In the genomic region with DNA sequence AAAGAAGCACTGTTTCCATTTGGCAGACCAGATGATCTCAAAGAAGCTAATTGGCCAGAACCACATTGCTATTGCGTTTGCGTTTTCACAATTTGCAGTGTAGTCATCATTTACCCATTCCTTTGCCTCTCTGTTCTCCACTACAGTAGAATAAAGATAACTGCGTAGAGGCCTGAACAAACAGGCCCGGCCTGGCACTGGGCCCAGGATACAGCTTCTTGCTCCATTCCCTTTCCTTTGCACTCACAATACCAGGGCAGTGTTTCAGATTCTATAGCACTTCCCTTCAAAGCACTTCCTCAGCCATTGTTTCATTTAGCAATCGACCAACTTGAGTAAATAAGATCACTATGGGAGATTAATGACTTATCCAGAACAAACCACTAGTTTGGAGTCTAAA, we compare ENCODE assay signal across 8 mouse cellular contexts. TPM values are rescaled to one million over a fixed set of nuclear protein-coding genes. Genes with fewer than 3 reads are reported as not detected.
DNase-seq lines count a peak whose midpoint lies in the region; ATAC-seq lines count a peak whose summit lies in the region.

No protein-coding gene starts in this region.

- peaks cover 80% of the 10 kb centered on the region for H3K36me3 ChIP-seq in midbrain, embryonic 14.5 days (ENCODE audit: control insufficient read depth, insufficient read depth, low read length)
- peaks cover 82% of the 10 kb centered on the region for H3K36me3 ChIP-seq in midbrain, embryonic 13.5 days
- peaks cover 28% of the 10 kb centered on the region for H3K36me3 ChIP-seq in heart, embryonic 11.5 days (ENCODE audit: control insufficient read depth, insufficient read depth, low read length)

- H3K4me3 ChIP-seq in midbrain, embryonic 14.5 days (replicated peaks; ENCODE audit: low read depth, low read length): no peak overlapping the region
- H3K4me3 ChIP-seq in midbrain, embryonic 13.5 days (replicated peaks): no peak overlapping the region
- no peak overlapping the region for H3K4me3 ChIP-seq in heart, embryonic 11.5 days (ENCODE audit: low read depth, low read length)

- no peaks in the 10 kb centered on the region for H3K9me3 ChIP-seq in midbrain, embryonic 14.5 days (ENCODE audit: control insufficient read depth, low read length)
- no peaks in the 10 kb centered on the region for H3K9me3 ChIP-seq in midbrain, embryonic 13.5 days
- no peaks in the 10 kb centered on the region for H3K9me3 ChIP-seq in heart, embryonic 11.5 days (replicated peaks; ENCODE audit: control insufficient read depth, low read length)

- H3K4me1 ChIP-seq in midbrain, embryonic 14.5 days (ENCODE audit: control insufficient read depth, insufficient read depth, low read length): no peaks in the 10 kb centered on the region
- no peaks in the 10 kb centered on the region for H3K4me1 ChIP-seq in midbrain, embryonic 13.5 days (replicated peaks)
- 0 out of 2 replicates have a peak, but pooled peaks cover 5% of the 10 kb centered on the region for H3K4me1 ChIP-seq in heart, embryonic 11.5 days (ENCODE audit: control insufficient read depth, insufficient read depth, low read length)

- ATAC-seq in midbrain, embryonic 14.5 days (ENCODE audit: low FRiP score, low TSS enrichment): no peak
- ATAC-seq in midbrain, embryonic 13.5 days: no peak
- no peak; the same call in 1 of the 2 replicates for ATAC-seq in heart, embryonic 11.5 days (replicated peaks; ENCODE audit: insufficient number of reproducible peaks, low FRiP score, low TSS enrichment)

- WGBS in midbrain, embryonic 14.5 days: 89% methylated on average over 5 of the region's 5 CpGs
- 86% methylated on average over 5 of the region's 5 CpGs for WGBS in midbrain, embryonic 13.5 days
- 73% methylated on average over 5 of the region's 5 CpGs for WGBS in heart, embryonic 11.5 days (ENCODE audit: insufficient replicate concordance)

- no peaks in the 10 kb centered on the region for H3K27me3 ChIP-seq in midbrain, embryonic 14.5 days (ENCODE audit: control insufficient read depth, insufficient read depth, low read length)
- no peaks in the 10 kb centered on the region for H3K27me3 ChIP-seq in midbrain, embryonic 13.5 days
- H3K27me3 ChIP-seq in heart, embryonic 11.5 days (ENCODE audit: control insufficient read depth, insufficient read depth, low read length): no peaks in the 10 kb centered on the region

- DNase-seq in adrenal gland, adult 2 months: peak; percentile 44
- DNase-seq in adrenal gland, adult 18-20 months (ENCODE audit: low spot score in 2 of 2): no peak
- DNase-seq in midbrain, embryonic 14.5 days: peak; percentile 13
- DNase-seq in lung, postnatal 10 days: peak; percentile 71
- no peak for DNase-seq in yolk sac, embryonic 10.5 days (ENCODE audit: low spot score)
- no peak for DNase-seq in cerebellum, postnatal 36 days

- H3K9ac ChIP-seq in midbrain, embryonic 14.5 days (replicated peaks; ENCODE audit: low read length): no peak overlapping the region
- no peak overlapping the region for H3K9ac ChIP-seq in midbrain, embryonic 13.5 days (replicated peaks)
- no peak overlapping the region for H3K9ac ChIP-seq in heart, embryonic 11.5 days (ENCODE audit: low read depth, low read length)

- H3K27ac ChIP-seq in midbrain, embryonic 14.5 days (replicated peaks; ENCODE audit: low read depth, low read length): no peak overlapping the region
- no peak overlapping the region for H3K27ac ChIP-seq in midbrain, embryonic 13.5 days
- peak overlapping the region; percentile 17; the same call in 1 of the 2 replicates for H3K27ac ChIP-seq in heart, embryonic 11.5 days (ENCODE audit: low read depth, low read length)

- H3K4me2 ChIP-seq in midbrain, embryonic 14.5 days (ENCODE audit: low read length): no peak overlapping the region
- H3K4me2 ChIP-seq in midbrain, embryonic 13.5 days (replicated peaks): no peak overlapping the region
- no peak overlapping the region for H3K4me2 ChIP-seq in heart, embryonic 11.5 days

RNA-seq across cellular contexts. Expression of gene Ucp3, which starts 41.7 kb away (rescaled TPM):
- total RNA-seq in adrenal gland, adult 2 months (2021): 10 to 100 TPM; 22.7 to 58.7 TPM
- polyA plus RNA-seq in adrenal gland, adult 2 months (2012; rRNA removed): 17.0 and 35.6 TPM in 2 replicates
- 10 to 100 TPM; 19.5 to 30.1 TPM for total RNA-seq in adrenal gland, adult 18-20 months (2021)
- not detected in 2 replicates for polyA plus RNA-seq in midbrain, embryonic 14.5 days (2014; fragmentation: Nextera tagmentation; extraction: Ambion mirVana)
- not detected in 2 replicates for polyA plus RNA-seq in midbrain, embryonic 13.5 days (2015; fragmentation: Nextera tagmentation; extraction: Ambion mirVana)
- polyA plus RNA-seq in heart, embryonic 11.5 days (2014; fragmentation: Nextera tagmentation; extraction: Ambion mirVana): not detected in 2 replicates

RNA-seq across cellular contexts. Expression of gene Ppme1, which starts 59.0 kb away (rescaled TPM):
- total RNA-seq in adrenal gland, adult 2 months (2021): 10 to 100 TPM; 60.9 to 69.9 TPM
- 110 and 131 TPM in 2 replicates for polyA plus RNA-seq in adrenal gland, adult 2 months (2012; rRNA removed)
- total RNA-seq in adrenal gland, adult 18-20 months (2021): 10 to 100 TPM; 74.6 to 77.5 TPM
- polyA plus RNA-seq in midbrain, embryonic 14.5 days (2014; fragmentation: Nextera tagmentation; extraction: Ambion mirVana): 125 and 160 TPM in 2 replicates
- 139 and 144 TPM in 2 replicates for polyA plus RNA-seq in midbrain, embryonic 13.5 days (2015; fragmentation: Nextera tagmentation; extraction: Ambion mirVana)
- 56.4 and 62.2 TPM in 2 replicates for polyA plus RNA-seq in heart, embryonic 11.5 days (2014; fragmentation: Nextera tagmentation; extraction: Ambion mirVana)

RNA-seq across cellular contexts. Expression of gene C2cd3, which starts 59.1 kb away (rescaled TPM):
- total RNA-seq in adrenal gland, adult 2 months (2021): 10 to 100 TPM; 16.5 to 20.3 TPM
- 16.9 and 17.7 TPM in 2 replicates for polyA plus RNA-seq in adrenal gland, adult 2 months (2012; rRNA removed)
- total RNA-seq in adrenal gland, adult 18-20 months (2021): 10 to 100 TPM; 17.4 to 20.2 TPM
- 27.7 and 28.7 TPM in 2 replicates for polyA plus RNA-seq in midbrain, embryonic 14.5 days (2014; fragmentation: Nextera tagmentation; extraction: Ambion mirVana)
- 25.7 and 28.7 TPM in 2 replicates for polyA plus RNA-seq in midbrain, embryonic 13.5 days (2015; fragmentation: Nextera tagmentation; extraction: Ambion mirVana)
- 20.4 and 22.7 TPM in 2 replicates for polyA plus RNA-seq in heart, embryonic 11.5 days (2014; fragmentation: Nextera tagmentation; extraction: Ambion mirVana)

Comparison
In these comparisons a context has a peak if more than half of its experiments do, and no peak if none do; other contexts are left out.
1. DNase-seq: peak in adrenal gland, adult 2 months (single experiment), midbrain, embryonic 14.5 days (single experiment) and lung, postnatal 10 days (single experiment); none in adrenal gland, adult 18-20 months (0 of 2), yolk sac, embryonic 10.5 days (single experiment) and cerebellum, postnatal 36 days (0 of 2).
2. RNA of gene Ucp3, which starts 41.7 kb away (polyA plus RNA-seq): 17.0 to 35.6 TPM in adrenal gland, adult 2 months; not detected in midbrain, embryonic 14.5 days, not detected in midbrain, embryonic 13.5 days and not detected in heart, embryonic 11.5 days; every median in the first group is over 10 times any median in the second.